Mouse (Mus musculus): ENCODE data around the gene Brd7. TPM values are rescaled to one million over a fixed set of nuclear protein-coding genes. Genes with fewer than 3 reads are reported as not detected.

Gene Brd7
- polyA plus RNA-seq (2014; fragmentation: Illumina TruSeq; extraction: RNeasy Lipid Tissue Mini Kit (QIAGEN cat#74804); ENCODE audit: insufficient read depth, low read depth, low replicate concordance) = 48.8 TPM

DNA sequence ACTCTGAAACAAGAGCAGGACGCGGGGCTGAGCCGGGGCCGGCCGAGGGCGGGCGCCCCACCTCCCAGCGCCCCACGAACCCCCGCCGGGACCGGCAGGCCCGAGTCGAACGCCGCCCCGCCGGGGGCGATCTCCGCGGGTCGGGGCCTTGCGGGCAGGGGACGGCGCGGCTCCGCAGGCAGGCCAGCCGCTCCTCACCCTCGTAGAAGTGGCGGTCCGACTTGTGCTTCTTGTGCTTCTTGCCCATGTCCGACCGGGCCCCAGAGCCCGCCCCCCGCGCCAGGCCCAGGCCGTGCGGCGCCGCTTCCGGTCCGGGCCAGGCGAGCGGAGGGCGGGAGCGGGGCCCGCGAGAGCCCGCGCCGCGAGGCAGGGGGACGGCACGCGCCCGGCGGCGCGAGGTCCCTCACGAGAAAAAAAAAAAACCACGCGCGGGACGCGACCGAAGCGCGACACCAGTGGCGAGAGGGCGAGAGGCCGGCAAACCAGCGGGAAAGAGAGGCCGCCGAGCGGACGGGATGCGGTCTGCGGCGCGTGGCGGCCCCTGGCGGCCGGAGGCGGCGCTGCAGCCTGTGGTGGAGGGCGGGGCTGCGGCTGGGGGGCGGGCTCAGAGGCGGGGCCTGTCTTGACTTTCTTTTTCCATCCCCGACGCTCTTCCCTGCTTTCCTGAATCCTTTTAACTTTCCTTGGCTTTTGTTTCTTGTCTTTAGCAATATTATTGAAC is at the start of gene Brd7:
Brd7 (minus strand) TSS at position 487 of the 721 bp plus-strand sequence.

Other genes starting within 250 kb of the Brd7 start
- 37.1 TPM for gene Cnep1r1, start 243.4 kb downstream of the Brd7 start, polyA plus RNA-seq (2014; fragmentation: Illumina TruSeq; extraction: RNeasy Lipid Tissue Mini Kit (QIAGEN cat#74804); ENCODE audit: insufficient read depth, low read depth, low replicate concordance)
- gene Heatr3, start 224.3 kb downstream of the Brd7 start, polyA plus RNA-seq (2014; fragmentation: Illumina TruSeq; extraction: RNeasy Lipid Tissue Mini Kit (QIAGEN cat#74804); ENCODE audit: insufficient read depth, low read depth, low replicate concordance) = 10.5 TPM
- 11.0 TPM for gene Tent4b, start 163.0 kb downstream of the Brd7 start, polyA plus RNA-seq (2014; fragmentation: Illumina TruSeq; extraction: RNeasy Lipid Tissue Mini Kit (QIAGEN cat#74804); ENCODE audit: insufficient read depth, low read depth, low replicate concordance)
- 11.7 TPM for gene Adcy7, start 89.8 kb downstream of the Brd7 start, polyA plus RNA-seq (2014; fragmentation: Illumina TruSeq; extraction: RNeasy Lipid Tissue Mini Kit (QIAGEN cat#74804); ENCODE audit: insufficient read depth, low read depth, low replicate concordance)
- 89.7 TPM for gene Nkd1, start 159.2 kb upstream of the Brd7 start, polyA plus RNA-seq (2014; fragmentation: Illumina TruSeq; extraction: RNeasy Lipid Tissue Mini Kit (QIAGEN cat#74804); ENCODE audit: insufficient read depth, low read depth, low replicate concordance)